Mouse (Mus musculus) heart, embryonic 11.5 days (tissue): ENCODE measurements around the gene Olfr668. TPM values are rescaled to one million over a fixed set of nuclear protein-coding genes. Genes with fewer than 3 reads are reported as not detected.
"Not testable (repeated sequence)": the region's sequence is repeated elsewhere in the genome, so short reads cannot be mapped to it uniquely, and the experiment has no call there.

ENCODE experiments used
- ATAC-seq: fragments of 200-750 bp; cut with Nextera tagmentation; replicated peaks from 2 replicates; pipeline ENCODE4 v1.8.0; 2017; ENCODE audit warnings: moderate library complexity; ENCODE audit not compliant: insufficient number of reproducible peaks, low FRiP score, low TSS enrichment
- H3K27ac ChIP-seq: fragments of 300-500 bp; sonication (generic); 2 replicates; pipeline ENCODE4 v1.5.1; 2014; ENCODE audit warnings: mild to moderate bottlenecking, low read depth, low read length
- H3K27me3 ChIP-seq: fragments of 300-500 bp; sonication (generic); 2 replicates; pipeline ENCODE4 v1.6.1; 2014; ENCODE audit warnings: mild to moderate bottlenecking, low read length, mixed read lengths; ENCODE audit not compliant: control insufficient read depth, insufficient read depth
- H3K36me3 ChIP-seq: fragments of 300-500 bp; sonication (generic); 2 replicates; pipeline ENCODE4 v1.6.1; 2014; ENCODE audit warnings: mild to moderate bottlenecking, low read length, moderate library complexity, mixed read lengths; ENCODE audit not compliant: control insufficient read depth, insufficient read depth
- H3K4me1 ChIP-seq: fragments of 300-500 bp; sonication (generic); 2 replicates; pipeline ENCODE4 v1.6.1; 2014; ENCODE audit warnings: low read length; ENCODE audit not compliant: control insufficient read depth, insufficient read depth
- H3K4me2 ChIP-seq: fragments of 300-500 bp; sonication (generic); 2 replicates; pipeline ENCODE4 v1.6.1; 2014; ENCODE audit warnings: mild to moderate bottlenecking, moderate library complexity
- H3K4me3 ChIP-seq: fragments of 300-500 bp; sonication (generic); 2 replicates; pipeline ENCODE4 v1.5.1; 2014; ENCODE audit warnings: low read depth, low read length
- H3K9ac ChIP-seq: fragments of 300-500 bp; sonication (generic); 2 replicates; pipeline ENCODE4 v1.6.1; 2014; ENCODE audit warnings: mild to moderate bottlenecking, low read depth, low read length, moderate library complexity
- H3K9me3 ChIP-seq: fragments of 300-500 bp; sonication (generic); replicated peaks from 2 replicates; pipeline ENCODE4 v1.6.1; 2016; ENCODE audit warnings: low read length; ENCODE audit not compliant: control insufficient read depth
- WGBS: fragments of 180-500 bp; shearing (Covaris S2); extraction: QIAGEN DNeasy Blood & Tissue Kit; methylation state at CpG from one replicate; pipeline ENCODE4 v1.1.7; 2014; ENCODE audit not compliant: insufficient replicate concordance; 5-methylcytosine and 5-hydroxymethylcytosine counted together
- polyA plus RNA-seq: library from polyadenylated mRNA; unstranded; fragments of >200 nt; fragmentation: Nextera tagmentation; extraction: Ambion mirVana; gene quantifications from 2 replicates; pipeline ENCODE4 v1.2.1, GENCODE M21; 2014

Gene Olfr668
- not detected in 2 replicates for polyA plus RNA-seq

DNA sequence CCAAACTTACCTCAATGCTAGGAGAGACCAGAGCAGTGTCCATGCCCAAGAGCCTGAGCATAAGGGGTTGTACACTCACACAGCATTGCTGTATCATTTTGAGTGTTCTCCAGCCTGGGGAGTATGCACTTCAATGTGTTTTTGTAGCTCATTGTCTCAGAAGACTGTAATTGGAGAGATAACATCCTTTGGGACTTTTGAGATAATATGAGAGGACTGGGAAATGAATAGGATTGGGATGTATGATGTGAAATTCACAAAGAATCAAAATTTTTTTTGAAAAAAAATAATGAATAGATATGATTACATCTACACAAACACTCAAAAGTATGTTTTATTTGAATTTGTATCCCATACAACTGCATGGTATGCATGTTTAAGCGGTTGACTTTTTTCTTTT lies at the start of gene Olfr668:
Gene Olfr668 (minus strand): TSS at position 101 of the 400 bp plus-strand sequence.
- no peak within 1 kb of the TSS for H3K4me2 ChIP-seq
- no peaks in the 10 kb centered on the region for H3K36me3 ChIP-seq
- no peaks in the 10 kb centered on the region for H3K27me3 ChIP-seq
- WGBS: 63% methylated on average over 1 of the region's 1 CpGs
- ATAC-seq: no peak
- H3K27ac ChIP-seq: no peak within 1 kb of the TSS
- no peaks in the 10 kb centered on the region for H3K4me1 ChIP-seq
- no peaks in the 10 kb centered on the region for H3K9me3 ChIP-seq
- H3K4me3 ChIP-seq: no peak within 1 kb of the TSS
- H3K9ac ChIP-seq: no peak within 1 kb of the TSS

DNA sequence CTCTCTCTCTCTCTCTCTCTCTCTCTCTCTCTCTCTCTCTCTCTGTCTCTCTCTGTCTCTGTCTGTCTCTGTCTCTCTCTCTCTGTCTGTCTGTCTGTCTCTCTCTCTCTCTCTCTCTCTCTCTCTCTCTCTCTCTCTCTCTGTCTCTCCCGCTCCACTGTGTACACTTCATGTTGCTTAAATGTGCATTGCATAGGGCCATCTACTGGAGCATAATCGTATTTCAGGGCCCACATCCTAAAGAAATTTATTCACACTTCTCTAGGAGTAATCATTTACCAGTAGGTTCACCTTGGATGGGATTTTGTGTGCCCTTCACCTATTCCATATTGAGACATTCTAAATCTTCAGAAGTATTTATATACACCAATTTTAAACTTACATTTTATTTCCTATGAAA lies 44.6 kb upstream of the Olfr668 start:
- WGBS: 69% methylated on average over 2 of the region's 2 CpGs
- H3K9ac ChIP-seq, H3K4me2 ChIP-seq, H3K9me3 ChIP-seq, H3K4me1 ChIP-seq, ATAC-seq, H3K4me3 ChIP-seq, H3K27ac ChIP-seq, H3K27me3 ChIP-seq, H3K36me3 ChIP-seq: not testable (repeated sequence)

DNA sequence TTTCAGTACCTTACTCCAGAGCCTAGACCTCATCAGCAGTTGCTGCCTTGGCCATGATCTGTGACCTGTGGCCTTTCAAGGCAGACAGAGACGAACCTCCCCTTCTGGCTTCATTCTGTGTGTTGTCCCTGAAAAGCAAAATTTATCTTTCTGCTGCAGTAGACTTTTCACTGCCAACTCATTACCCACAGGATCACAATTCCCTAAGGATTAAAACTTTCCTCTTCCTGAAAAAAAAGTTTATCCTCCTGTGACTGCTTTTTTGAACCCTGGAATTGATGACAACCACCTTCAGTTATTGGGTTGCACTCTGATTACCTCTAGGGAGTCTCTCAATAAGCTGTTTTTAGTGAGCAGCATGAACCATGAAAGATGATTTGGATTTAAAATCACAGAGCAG lies 34.7 kb upstream of the Olfr668 start, which contains the start of gene Olfr670:
Gene Olfr670 (minus strand): TSS at position 101 of the 400 bp plus-strand sequence.
- no peak within 1 kb of the TSS for H3K27ac ChIP-seq
- no peaks in the 10 kb centered on the region for H3K4me1 ChIP-seq
- H3K4me2 ChIP-seq: no peak within 1 kb of the TSS
- H3K36me3 ChIP-seq: no peaks in the 10 kb centered on the region
- H3K27me3 ChIP-seq: no peaks in the 10 kb centered on the region
- H3K9ac ChIP-seq: no peak within 1 kb of the TSS
- no peak for ATAC-seq
- WGBS: 39% methylated on average over 1 of the region's 1 CpGs
- H3K4me3 ChIP-seq: no peak within 1 kb of the TSS
- no peaks in the 10 kb centered on the region for H3K9me3 ChIP-seq

DNA sequence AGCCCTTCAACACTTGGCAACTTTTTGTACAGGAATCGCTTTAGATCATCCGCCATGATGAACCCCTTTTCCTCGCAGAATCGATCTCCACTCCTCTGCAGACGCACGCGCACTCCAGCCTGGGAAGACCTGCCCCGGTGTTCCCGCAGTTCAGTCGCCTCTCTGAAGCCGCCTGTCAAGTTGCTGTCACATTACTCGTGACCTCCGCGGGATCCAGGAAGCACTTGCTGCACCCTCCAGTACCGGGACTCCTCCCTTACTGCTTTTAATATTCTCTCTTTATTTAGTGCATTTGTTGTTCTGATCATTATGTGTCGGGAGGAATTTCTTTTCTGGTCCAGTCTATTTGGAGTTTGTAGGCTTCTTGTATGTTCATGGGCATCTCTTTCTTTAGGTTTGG lies 22.4 kb upstream of the Olfr668 start:
- not testable (repeated sequence) for H3K4me3 ChIP-seq, H3K4me1 ChIP-seq, H3K27me3 ChIP-seq, H3K9me3 ChIP-seq, H3K9ac ChIP-seq, ATAC-seq, H3K27ac ChIP-seq, H3K4me2 ChIP-seq, H3K36me3 ChIP-seq
- 85% methylated on average over 16 of the region's 16 CpGs for WGBS

DNA sequence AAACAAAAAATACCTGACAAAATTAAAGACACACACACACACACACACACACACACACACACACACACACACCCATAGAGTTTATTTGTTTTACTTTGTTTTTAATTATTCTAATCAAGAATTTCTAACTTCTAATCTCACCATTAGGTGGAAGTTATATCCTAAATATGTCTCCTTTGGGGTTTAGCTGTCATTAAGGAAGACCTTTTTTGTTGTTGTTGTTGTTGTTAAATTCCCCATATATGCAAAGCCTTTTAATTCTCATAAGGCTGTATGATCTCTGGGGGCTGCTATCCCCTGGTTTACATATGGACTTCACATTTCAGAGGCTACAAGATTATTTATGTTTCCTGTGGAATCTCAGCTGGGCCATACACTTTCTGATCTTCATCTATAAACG lies 6.1 kb upstream of the Olfr668 start, which contains the start of gene Olfr669:
Gene Olfr669 (plus strand): TSS at position 301 of the 400 bp plus-strand sequence.
- H3K27ac ChIP-seq: no peak within 1 kb of the TSS
- no peak within 1 kb of the TSS for H3K4me2 ChIP-seq
- no peaks in the 10 kb centered on the region for H3K4me1 ChIP-seq
- no peaks in the 10 kb centered on the region for H3K27me3 ChIP-seq
- H3K4me3 ChIP-seq: no peak within 1 kb of the TSS
- ATAC-seq: no peak
- WGBS: 76% methylated on average over 1 of the region's 1 CpGs
- H3K9me3 ChIP-seq: no peaks in the 10 kb centered on the region
- H3K9ac ChIP-seq: no peak within 1 kb of the TSS
- H3K36me3 ChIP-seq: no peaks in the 10 kb centered on the region

DNA sequence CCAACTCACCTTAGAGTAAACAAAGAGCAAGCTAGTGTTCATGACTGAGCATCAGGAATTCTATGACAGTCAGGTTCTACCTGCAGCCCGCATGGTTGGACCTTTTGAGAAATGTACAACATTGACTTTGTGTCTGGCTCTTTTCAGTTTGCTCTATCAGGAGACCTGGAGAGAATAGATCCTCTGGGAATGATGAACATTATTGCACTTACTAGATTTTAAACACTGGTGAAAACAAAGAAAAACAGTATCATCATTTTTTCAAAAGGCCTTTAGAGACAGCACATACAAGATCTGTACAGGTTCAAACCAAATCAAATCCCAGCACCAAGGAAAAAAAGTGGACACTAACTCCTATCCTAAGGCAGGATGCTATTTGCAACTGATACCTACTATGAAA lies 6.5 kb downstream of the Olfr668 start, which contains the start of gene Olfr667:
Gene Olfr667 (minus strand): TSS at position 101 of the 400 bp plus-strand sequence.
- H3K36me3 ChIP-seq: no peaks in the 10 kb centered on the region
- H3K9ac ChIP-seq: no peak within 1 kb of the TSS
- no peak within 1 kb of the TSS for H3K27ac ChIP-seq
- ATAC-seq: no peak
- H3K9me3 ChIP-seq: no peaks in the 10 kb centered on the region
- no peaks in the 10 kb centered on the region for H3K4me1 ChIP-seq
- WGBS: 79% methylated on average over 1 of the region's 1 CpGs
- no peak within 1 kb of the TSS for H3K4me2 ChIP-seq
- H3K4me3 ChIP-seq: no peak within 1 kb of the TSS
- H3K27me3 ChIP-seq: no peaks in the 10 kb centered on the region

DNA sequence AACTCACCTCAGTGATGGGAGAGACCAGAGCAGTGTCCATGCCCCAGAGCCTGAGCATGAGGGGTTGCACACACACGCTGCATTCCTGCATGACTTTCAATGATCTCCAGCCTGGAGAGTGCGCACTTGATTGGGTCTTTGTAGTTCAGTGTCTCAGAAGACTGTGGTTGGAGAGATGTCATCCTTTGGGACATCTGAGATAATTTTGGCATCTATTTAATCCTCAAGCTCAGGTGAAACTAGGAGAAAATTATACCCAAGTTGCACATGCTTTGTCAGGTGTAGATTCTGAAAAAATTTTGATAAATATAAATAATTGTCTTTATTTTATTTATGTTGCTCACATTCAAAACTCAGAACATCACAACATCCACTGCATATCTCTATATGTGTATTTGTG lies 32.0 kb downstream of the Olfr668 start, which contains the start of gene Olfr666:
Gene Olfr666 (minus strand): TSS at position 101 of the 400 bp plus-strand sequence.
- no peak within 1 kb of the TSS for H3K9ac ChIP-seq
- 87% methylated on average over 2 of the region's 2 CpGs for WGBS

DNA sequence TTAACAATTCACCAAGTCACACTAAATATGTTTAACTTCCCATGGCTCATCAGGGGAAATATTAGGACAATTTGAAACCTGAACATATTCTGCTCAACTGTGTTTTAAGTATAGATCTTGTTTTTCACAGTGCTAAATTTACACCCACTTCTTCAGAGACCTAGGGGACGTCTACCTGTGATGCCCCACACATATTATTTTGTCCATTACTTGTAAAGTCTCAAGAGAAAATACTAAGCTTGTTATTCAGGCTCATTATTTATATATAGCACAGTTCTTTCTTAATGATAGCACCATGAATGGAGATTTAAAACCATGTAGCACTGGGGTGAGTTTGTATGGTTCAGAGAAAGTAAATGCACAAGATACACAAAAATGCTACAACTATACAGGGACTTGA lies 50.1 kb downstream of the Olfr668 start, which contains the start of gene Olfr665:
Gene Olfr665 (plus strand): TSS at position 301 of the 400 bp plus-strand sequence.
- Histone ChIP-seq H3K4me1 (no peaks in the 10 kb centered on the region), H3K4me3 (no peak within 1 kb of the TSS), H3K27me3 (no peaks in the 10 kb centered on the region), H3K27ac (no peak within 1 kb of the TSS), H3K36me3 (no peaks in the 10 kb centered on the region), H3K9ac (no peak within 1 kb of the TSS), H3K4me2 (no peak within 1 kb of the TSS), H3K9me3 (no peaks in the 10 kb centered on the region)
- ATAC-seq: no peak
- 40% methylated on average over 1 of the region's 1 CpGs for WGBS

More for the DNA sequence above, 32.0 kb downstream of the Olfr668 start, which contains the start of gene Olfr666:
- Histone ChIP-seq H3K27ac (no peak within 1 kb of the TSS), H3K36me3 (no peaks in the 10 kb centered on the region), H3K27me3 (no peaks in the 10 kb centered on the region), H3K4me2 (no peak within 1 kb of the TSS), H3K4me1 (no peaks in the 10 kb centered on the region), H3K9me3 (no peaks in the 10 kb centered on the region), H3K4me3 (no peak within 1 kb of the TSS)
- ATAC-seq: no peak
